Mouse (Mus musculus): ENCODE measurements around the gene Cox8b. TPM values are rescaled to one million over a fixed set of nuclear protein-coding genes. Genes with fewer than 3 reads are reported as not detected.

Cox8b gene
- polyA plus RNA-seq, 1 experiment, result not detected

- Histone ChIP-seq H3K4me1 (peaks cover 100% of the 10 kb centered on the region), H3K27me3 (replicated peaks) (no peaks in the 10 kb centered on the region), H3K36me3 (replicated peaks; ENCODE audit: low read length) (peaks cover 33% of the 10 kb centered on the region), H3K9me3 (no peaks in the 10 kb centered on the region), H3K4me3 (replicated peaks) (peak within 1 kb of the TSS; percentile 91)
- TF ChIP-seq FLI1 (IDR thresholded peaks at IDR 0.05; ENCODE audit: low read length) (no peak), GATA1 (IDR thresholded peaks at IDR 0.05; ENCODE audit: borderline replicate concordance, low read length) (no peak)
These were observed 20.3 kb upstream of the Cox8b start, which contains the start of gene Nlrp6 for GRCm38 (mm10) chr7:140920418-140921029. Gene Nlrp6 (plus strand): TSS chr7:140920902.

- no peaks in the 10 kb centered on the region for H3K9me3 ChIP-seq
- H3K4me3 ChIP-seq (replicated peaks), result peak overlapping the region; percentile 91
- H3K27me3 ChIP-seq (replicated peaks), result no peaks in the 10 kb centered on the region
- no peak for TF ChIP-seq FLI1 (IDR thresholded peaks at IDR 0.05; ENCODE audit: low read length)
- no peak for TF ChIP-seq GATA1 (IDR thresholded peaks at IDR 0.05; ENCODE audit: borderline replicate concordance, low read length)
- H3K36me3 ChIP-seq (replicated peaks; ENCODE audit: low read length), result peaks cover 27% of the 10 kb centered on the region
- peaks cover 100% of the 10 kb centered on the region for H3K4me1 ChIP-seq
These were observed 19.7 kb upstream of the Cox8b start for GRCm38 (mm10) chr7:140919911-140920310.

GRCm38 (mm10) chr7:140914031-140914690 lies 13.9 kb upstream of the Cox8b start:
- H3K4me1 ChIP-seq, result peaks cover 74% of the 10 kb centered on the region
- no peak overlapping the region for H3K4me3 ChIP-seq (replicated peaks)
- no peaks in the 10 kb centered on the region for H3K27me3 ChIP-seq (replicated peaks)
- H3K9me3 ChIP-seq, result no peaks in the 10 kb centered on the region
- H3K36me3 ChIP-seq (replicated peaks; ENCODE audit: low read length), result no peaks in the 10 kb centered on the region
- no peak for TF ChIP-seq GATA1 (IDR thresholded peaks at IDR 0.05; ENCODE audit: borderline replicate concordance, low read length)
- no peak for TF ChIP-seq FLI1 (IDR thresholded peaks at IDR 0.05; ENCODE audit: low read length)

GRCm38 (mm10) chr7:140912846-140913482 lies 12.7 kb upstream of the Cox8b start:
- TF ChIP-seq GATA1 (IDR thresholded peaks at IDR 0.05; ENCODE audit: borderline replicate concordance, low read length) (no peak), FLI1 (IDR thresholded peaks at IDR 0.05; ENCODE audit: low read length) (no peak)
- Histone ChIP-seq H3K9me3 (no peaks in the 10 kb centered on the region), H3K27me3 (replicated peaks) (no peaks in the 10 kb centered on the region), H3K4me3 (replicated peaks) (no peak overlapping the region), H3K4me1 (peaks cover 73% of the 10 kb centered on the region), H3K36me3 (replicated peaks; ENCODE audit: low read length) (no peaks in the 10 kb centered on the region)

GRCm38 (mm10) chr7:140912293-140912692 lies 12.0 kb upstream of the Cox8b start:
- peaks cover 67% of the 10 kb centered on the region for H3K4me1 ChIP-seq
- no peaks in the 10 kb centered on the region for H3K9me3 ChIP-seq
- peak overlapping the region; percentile 12 for H3K4me3 ChIP-seq (replicated peaks)
- H3K36me3 ChIP-seq (replicated peaks; ENCODE audit: low read length), result no peaks in the 10 kb centered on the region
- no peak for TF ChIP-seq GATA1 (IDR thresholded peaks at IDR 0.05; ENCODE audit: borderline replicate concordance, low read length)
- TF ChIP-seq FLI1 (IDR thresholded peaks at IDR 0.05; ENCODE audit: low read length), result no peak
- H3K27me3 ChIP-seq (replicated peaks), result no peaks in the 10 kb centered on the region

- Histone ChIP-seq H3K4me3 (replicated peaks) (peak overlapping the region; percentile 91), H3K9me3 (no peaks in the 10 kb centered on the region), H3K36me3 (replicated peaks; ENCODE audit: low read length) (no peaks in the 10 kb centered on the region), H3K4me1 (peaks cover 60% of the 10 kb centered on the region), H3K27me3 (replicated peaks) (peaks cover 3% of the 10 kb centered on the region)
- TF ChIP-seq FLI1 (IDR thresholded peaks at IDR 0.05; ENCODE audit: low read length), result no peak
- TF ChIP-seq GATA1 (IDR thresholded peaks at IDR 0.05; ENCODE audit: borderline replicate concordance, low read length), result no peak
These were observed 8.4 kb upstream of the Cox8b start for GRCm38 (mm10) chr7:140908634-140909107.

- Histone ChIP-seq H3K9me3 (no peaks in the 10 kb centered on the region), H3K27me3 (replicated peaks) (peaks cover 3% of the 10 kb centered on the region), H3K4me1 (peaks cover 63% of the 10 kb centered on the region), H3K36me3 (replicated peaks; ENCODE audit: low read length) (no peaks in the 10 kb centered on the region), H3K4me3 (replicated peaks) (peak overlapping the region; percentile 91)
- TF ChIP-seq FLI1 (IDR thresholded peaks at IDR 0.05; ENCODE audit: low read length) (no peak), GATA1 (IDR thresholded peaks at IDR 0.05; ENCODE audit: borderline replicate concordance, low read length) (no peak)
These were observed 7.9 kb upstream of the Cox8b start for GRCm38 (mm10) chr7:140908181-140908580.

GRCm38 (mm10) chr7:140907697-140908096 lies 7.5 kb upstream of the Cox8b start:
- Histone ChIP-seq H3K4me3 (replicated peaks) (no peak overlapping the region), H3K27me3 (replicated peaks) (peaks cover 3% of the 10 kb centered on the region), H3K36me3 (replicated peaks; ENCODE audit: low read length) (no peaks in the 10 kb centered on the region), H3K4me1 (peaks cover 61% of the 10 kb centered on the region), H3K9me3 (no peaks in the 10 kb centered on the region)
- TF ChIP-seq FLI1 (IDR thresholded peaks at IDR 0.05; ENCODE audit: low read length), result no peak
- no peak for TF ChIP-seq GATA1 (IDR thresholded peaks at IDR 0.05; ENCODE audit: borderline replicate concordance, low read length)

GRCm38 (mm10) chr7:140907131-140907530 lies 6.9 kb upstream of the Cox8b start:
- Histone ChIP-seq H3K36me3 (replicated peaks; ENCODE audit: low read length) (peaks cover under 1% of the 10 kb centered on the region), H3K9me3 (no peaks in the 10 kb centered on the region), H3K4me3 (replicated peaks) (no peak overlapping the region), H3K27me3 (replicated peaks) (peaks cover 3% of the 10 kb centered on the region), H3K4me1 (peaks cover 55% of the 10 kb centered on the region)
- TF ChIP-seq GATA1 (IDR thresholded peaks at IDR 0.05; ENCODE audit: borderline replicate concordance, low read length) (no peak), FLI1 (IDR thresholded peaks at IDR 0.05; ENCODE audit: low read length) (no peak)

- H3K36me3 ChIP-seq (replicated peaks; ENCODE audit: low read length), result peaks cover 8% of the 10 kb centered on the region
- peaks cover 53% of the 10 kb centered on the region for H3K4me1 ChIP-seq
- no peaks in the 10 kb centered on the region for H3K9me3 ChIP-seq
- no peak for TF ChIP-seq FLI1 (IDR thresholded peaks at IDR 0.05; ENCODE audit: low read length)
- no peak for TF ChIP-seq GATA1 (IDR thresholded peaks at IDR 0.05; ENCODE audit: borderline replicate concordance, low read length)
- H3K27me3 ChIP-seq (replicated peaks), result peaks cover 3% of the 10 kb centered on the region
- H3K4me3 ChIP-seq (replicated peaks), result no peak overlapping the region
These were observed 5.4 kb upstream of the Cox8b start for GRCm38 (mm10) chr7:140905642-140906081.

Data from megakaryocyte, embryonic 14.5 days (primary cell).